Mouse (Mus musculus) liver, embryonic 13.5 days (tissue): Measurements from ENCODE around the gene Pdcd7. TPM values are rescaled to one million over a fixed set of nuclear protein-coding genes. Genes with fewer than 3 reads are reported as not detected.
A peak's percentile ranks its signal among the peaks of the same experiment; 100 is the strongest.

Source experiments
- ATAC-seq: fragments of 200-750 bp; cut with Nextera tagmentation; 2 replicates; pipeline ENCODE4 v1.8.0; 2017; ENCODE audit warnings: low read depth, mild to moderate bottlenecking, moderate number of reproducible peaks, moderate library complexity
- DNase-seq: peaks from one replicate; pipeline ENCODE4 v3.0.0; 2022
- H3K27ac ChIP-seq: fragments of 300-500 bp; sonication (generic); 2 replicates; pipeline ENCODE4 v1.5.1; 2015; ENCODE audit warnings: moderate library complexity, mild to moderate bottlenecking, inconsistent platforms
- H3K27me3 ChIP-seq: fragments of 300-500 bp; sonication (generic); 2 replicates; pipeline ENCODE4 v1.6.1; 2015; ENCODE audit warnings: mild to moderate bottlenecking, inconsistent platforms
- H3K36me3 ChIP-seq: fragments of 300-500 bp; sonication (generic); 2 replicates; pipeline ENCODE4 v1.6.1; 2015; ENCODE audit warnings: mild to moderate bottlenecking, inconsistent platforms
- H3K4me1 ChIP-seq: fragments of 300-500 bp; sonication (generic); replicated peaks from 2 replicates; pipeline ENCODE4 v1.6.1; 2015; ENCODE audit warnings: inconsistent platforms
- H3K4me2 ChIP-seq: fragments of 300-500 bp; sonication (generic); 2 replicates; pipeline ENCODE4 v1.6.1; 2015; ENCODE audit warnings: inconsistent platforms, mild to moderate bottlenecking, moderate library complexity
- H3K4me3 ChIP-seq: fragments of 300-500 bp; sonication (generic); replicated peaks from 2 replicates; pipeline ENCODE4 v1.5.1; 2015; ENCODE audit warnings: mild to moderate bottlenecking, inconsistent platforms
- H3K9ac ChIP-seq: fragments of 300-500 bp; sonication (generic); 2 replicates; pipeline ENCODE4 v1.6.1; 2015; ENCODE audit warnings: mild to moderate bottlenecking, inconsistent platforms
- H3K9me3 ChIP-seq: fragments of 300-500 bp; sonication (generic); replicated peaks from 2 replicates; pipeline ENCODE4 v1.6.1; 2016; ENCODE audit warnings: inconsistent platforms
- WGBS: fragments of 180-500 bp; shearing (Covaris S2); methylation state at CpG from one replicate; pipeline ENCODE4 v1.1.7; 2015; ENCODE audit not compliant: insufficient replicate concordance; 5-methylcytosine and 5-hydroxymethylcytosine counted together
- polyA plus RNA-seq: library from polyadenylated mRNA; unstranded; fragments of >200 nt; fragmentation: Nextera tagmentation; extraction: Ambion mirVana; gene quantifications from 2 replicates; pipeline ENCODE4 v1.2.1, GENCODE M21; 2015

Pdcd7 gene
- polyA plus RNA-seq, 1 experiment from 2014 or later = 4.4 TPM

- H3K9ac ChIP-seq = no peak overlapping the region
- no peak overlapping the region for H3K4me2 ChIP-seq
- peaks cover 67% of the 10 kb centered on the region for H3K36me3 ChIP-seq
- DNase-seq (no peak), ATAC-seq (no peak)
- H3K27ac ChIP-seq = no peak overlapping the region
- 78% methylated on average over 2 of the region's 2 CpGs for WGBS
- peaks cover 12% of the 10 kb centered on the region for H3K4me1 ChIP-seq
- no peaks in the 10 kb centered on the region for H3K9me3 ChIP-seq
- H3K4me3 ChIP-seq = no peak overlapping the region
- no peaks in the 10 kb centered on the region for H3K27me3 ChIP-seq
These were observed 11.1 kb downstream of the Pdcd7 start for GRCm38 (mm10) chr9:65356971-65357370.

GRCm38 (mm10) chr9:65358956-65359480 lies 13.1 kb downstream of the Pdcd7 start:
- H3K27me3 ChIP-seq = no peaks in the 10 kb centered on the region
- WGBS = 82% methylated on average over 1 of the region's 1 CpGs
- H3K4me3 ChIP-seq = no peak overlapping the region
- peak overlapping the region; percentile 14; the same call in 1 of the 2 replicates for H3K27ac ChIP-seq
- DNase-seq = peak; percentile 42
- H3K9ac ChIP-seq = peak overlapping the region; percentile 22; the same call in 1 of the 2 replicates
- H3K36me3 ChIP-seq = peaks cover 67% of the 10 kb centered on the region
- peak; percentile 90 for ATAC-seq
- no peaks in the 10 kb centered on the region for H3K9me3 ChIP-seq
- H3K4me1 ChIP-seq = peaks cover 12% of the 10 kb centered on the region
- H3K4me2 ChIP-seq = no peak overlapping the region

- peaks cover 50% of the 10 kb centered on the region for H3K36me3 ChIP-seq
- H3K4me3 ChIP-seq = no peak within 1 kb of the TSS
- no peak for DNase-seq
- no peaks in the 10 kb centered on the region for H3K27me3 ChIP-seq
- no peak for ATAC-seq
- H3K27ac ChIP-seq = 0 out of 2 replicates have a peak within 1 kb of the TSS, but pooled peaks have one; percentile 36
- no peak within 1 kb of the TSS for H3K9ac ChIP-seq
- H3K4me1 ChIP-seq = peaks cover 12% of the 10 kb centered on the region
- no peaks in the 10 kb centered on the region for H3K9me3 ChIP-seq
- no peak within 1 kb of the TSS for H3K4me2 ChIP-seq
- 80% methylated on average over 16 of the region's 16 CpGs for WGBS
These were observed 14.9 kb downstream of the Pdcd7 start, which contains the start of gene Ubap1l for GRCm38 (mm10) chr9:65360641-65361448. Gene Ubap1l, plus strand, starts transcription at chr9:65361041.

- WGBS = 77% methylated on average over 9 of the region's 9 CpGs
- Histone ChIP-seq H3K27me3 (no peaks in the 10 kb centered on the region), H3K4me2 (no peak overlapping the region), H3K36me3 (peaks cover 25% of the 10 kb centered on the region), H3K4me1 (peaks cover 8% of the 10 kb centered on the region), H3K4me3 (no peak overlapping the region), H3K9me3 (no peaks in the 10 kb centered on the region), H3K9ac (no peak overlapping the region), H3K27ac (no peak overlapping the region)
- ATAC-seq (no peak), DNase-seq (no peak)
These were observed 17.8 kb downstream of the Pdcd7 start for GRCm38 (mm10) chr9:65363684-65364083.

- WGBS = 73% methylated on average over 7 of the region's 7 CpGs
- no peak for DNase-seq
These were observed 19.8 kb downstream of the Pdcd7 start for GRCm38 (mm10) chr9:65365721-65366120.

DNA sequence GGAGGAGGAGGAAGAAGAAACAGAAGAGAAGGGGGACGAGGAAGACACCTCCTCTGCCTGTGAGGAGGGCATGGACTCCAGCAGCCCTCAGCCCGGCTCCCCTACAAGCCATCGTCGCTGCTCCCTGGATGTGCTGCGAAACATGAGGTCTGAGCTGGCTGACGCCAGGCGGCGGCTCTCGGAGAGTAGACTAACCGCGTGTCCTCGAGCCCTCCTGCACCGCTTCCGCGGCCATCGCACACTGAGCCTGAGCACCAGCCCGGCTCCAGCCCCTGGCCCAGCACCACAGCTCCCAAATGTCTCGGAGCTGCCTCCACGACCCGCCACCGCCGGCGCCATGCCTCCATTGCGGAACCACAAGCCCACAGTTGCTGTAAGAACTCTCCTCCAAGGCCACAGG lies 25.9 kb downstream of the Pdcd7 start:
- H3K9ac ChIP-seq = no peak overlapping the region
- no peak overlapping the region for H3K27ac ChIP-seq
- DNase-seq (no peak), ATAC-seq (no peak)
- no peaks in the 10 kb centered on the region for H3K4me1 ChIP-seq
- no peak overlapping the region for H3K4me2 ChIP-seq
- no peaks in the 10 kb centered on the region for H3K9me3 ChIP-seq
- H3K4me3 ChIP-seq = no peak overlapping the region
- H3K27me3 ChIP-seq = no peaks in the 10 kb centered on the region
- WGBS = 84% methylated on average over 24 of the region's 24 CpGs
- no peaks in the 10 kb centered on the region for H3K36me3 ChIP-seq

More at GRCm38 (mm10) chr9:65365721-65366120, 19.8 kb downstream of the Pdcd7 start:
- Histone ChIP-seq H3K27ac (no peak overlapping the region), H3K9me3 (no peaks in the 10 kb centered on the region), H3K4me3 (no peak overlapping the region), H3K4me1 (0 out of 2 replicates have a peak, but pooled peaks cover under 1% of the 10 kb centered on the region), H3K27me3 (no peaks in the 10 kb centered on the region), H3K36me3 (peaks cover 8% of the 10 kb centered on the region), H3K4me2 (no peak overlapping the region), H3K9ac (no peak overlapping the region)
- ATAC-seq = no peak

DNA sequence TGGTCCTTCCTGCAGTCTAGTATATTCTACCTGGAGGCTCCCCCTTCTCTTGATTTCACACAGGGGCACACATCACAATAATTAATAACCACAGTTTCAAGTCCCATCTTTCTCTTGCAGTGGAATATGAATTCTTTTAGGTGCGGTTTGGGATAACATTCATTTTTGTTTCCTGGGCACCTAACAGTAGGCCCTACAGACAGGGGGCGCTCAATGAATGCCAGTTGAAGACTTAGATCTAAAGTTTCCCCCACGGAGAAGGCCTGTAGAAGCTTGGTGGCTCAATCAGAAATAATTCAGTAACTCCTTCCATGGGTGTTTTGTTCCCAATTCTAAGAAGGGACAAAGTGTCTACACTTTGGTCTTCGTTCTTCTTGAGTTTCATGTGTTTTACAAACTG lies 26.5 kb downstream of the Pdcd7 start:
- no peak for DNase-seq
- Histone ChIP-seq H3K27ac (no peak overlapping the region), H3K4me1 (no peaks in the 10 kb centered on the region), H3K36me3 (no peaks in the 10 kb centered on the region), H3K27me3 (no peaks in the 10 kb centered on the region), H3K9me3 (no peaks in the 10 kb centered on the region), H3K4me3 (no peak overlapping the region), H3K4me2 (no peak overlapping the region), H3K9ac (no peak overlapping the region)
- 52% methylated on average over 4 of the region's 4 CpGs for WGBS
- no peak for ATAC-seq

DNA sequence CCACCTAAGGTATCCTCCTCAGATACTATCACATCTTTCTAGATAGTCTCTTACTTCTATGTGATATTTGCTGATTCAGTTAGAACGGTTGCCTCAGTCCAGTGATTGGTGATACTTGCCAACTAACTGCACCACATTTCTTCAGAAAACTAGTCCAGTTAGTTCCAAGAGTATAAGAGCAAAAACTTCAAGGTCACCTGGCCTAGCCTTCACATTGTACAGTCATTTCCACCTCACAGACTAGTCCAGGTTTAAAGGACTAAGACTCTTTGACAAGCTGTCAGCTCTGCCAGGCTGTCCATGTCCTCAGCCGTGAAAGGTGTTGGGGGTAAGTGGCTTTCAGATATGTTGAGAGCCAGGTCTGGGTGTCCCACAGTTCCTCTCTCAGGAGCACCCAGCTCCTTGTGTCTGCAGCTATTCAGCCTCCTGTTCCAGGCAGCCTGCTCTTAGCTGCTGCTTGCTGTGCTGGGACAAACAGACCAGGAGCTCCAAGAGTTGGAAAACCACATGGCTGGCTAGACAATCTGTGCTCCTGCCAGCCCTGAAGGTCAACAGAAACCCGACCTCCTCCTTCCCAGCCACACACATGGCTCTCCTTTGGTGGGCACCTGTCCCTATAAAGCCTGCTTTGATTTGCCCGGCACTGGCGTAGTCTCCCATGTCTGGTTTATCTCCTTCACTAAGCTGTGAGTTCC lies 28.7 kb downstream of the Pdcd7 start:
- WGBS = 66% methylated on average over 5 of the region's 5 CpGs
- Histone ChIP-seq H3K4me2 (no peak overlapping the region), H3K4me3 (no peak overlapping the region), H3K4me1 (no peaks in the 10 kb centered on the region), H3K27ac (no peak overlapping the region), H3K9me3 (no peaks in the 10 kb centered on the region), H3K9ac (no peak overlapping the region), H3K36me3 (no peaks in the 10 kb centered on the region), H3K27me3 (no peaks in the 10 kb centered on the region)
- ATAC-seq = no peak
- no peak for DNase-seq

GRCm38 (mm10) chr9:65375163-65375934 lies 29.4 kb downstream of the Pdcd7 start:
- Histone ChIP-seq H3K4me2 (no peak overlapping the region), H3K36me3 (no peaks in the 10 kb centered on the region), H3K4me1 (no peaks in the 10 kb centered on the region), H3K27ac (no peak overlapping the region), H3K9ac (no peak overlapping the region), H3K4me3 (no peak overlapping the region), H3K27me3 (no peaks in the 10 kb centered on the region), H3K9me3 (no peaks in the 10 kb centered on the region)
- 76% methylated on average over 9 of the region's 9 CpGs for WGBS
- ATAC-seq (no peak), DNase-seq (no peak)

GRCm38 (mm10) chr9:65381017-65381590 lies 35.2 kb downstream of the Pdcd7 start:
- Histone ChIP-seq H3K9ac (no peak overlapping the region), H3K27me3 (no peaks in the 10 kb centered on the region), H3K4me3 (no peak overlapping the region), H3K9me3 (no peaks in the 10 kb centered on the region), H3K4me2 (no peak overlapping the region), H3K36me3 (no peaks in the 10 kb centered on the region), H3K27ac (no peak overlapping the region), H3K4me1 (no peaks in the 10 kb centered on the region)
- no peak for DNase-seq
- 56% methylated on average over 4 of the region's 4 CpGs for WGBS
- no peak for ATAC-seq
